ENCODE assay signal across 8 mouse cellular contexts in genomic region chr10:84903742-84904141, GRCm38 (mm10). TPM values are rescaled to one million over a fixed set of nuclear protein-coding genes. Genes with fewer than 3 reads are reported as not detected.
A peak's percentile ranks its signal among the peaks of the same experiment; 100 is the strongest.
DNase-seq lines count a peak whose midpoint lies in the region; ATAC-seq and TF ChIP-seq lines count a peak whose summit lies in the region.

No protein-coding gene starts in this region.

- no peaks in the 10 kb centered on the region for H3K36me3 ChIP-seq in kidney, postnatal 0 days (ENCODE audit: insufficient read depth, low read length)
- H3K36me3 ChIP-seq in embryonic facial prominence, embryonic 15.5 days, result no peaks in the 10 kb centered on the region
- no peaks in the 10 kb centered on the region for H3K36me3 ChIP-seq in midbrain, embryonic 16.5 days (ENCODE audit: control insufficient read depth, insufficient read depth, low read length)

- no peak overlapping the region for H3K27ac ChIP-seq in kidney, postnatal 0 days
- no peak overlapping the region for H3K27ac ChIP-seq in embryonic facial prominence, embryonic 15.5 days (replicated peaks)
- H3K27ac ChIP-seq in midbrain, embryonic 16.5 days (ENCODE audit: low read length), result peak overlapping the region; percentile 50

- ATAC-seq in kidney, postnatal 0 days (replicated peaks; ENCODE audit: low FRiP score, low read depth), result no peak
- no peak for ATAC-seq in embryonic facial prominence, embryonic 15.5 days (ENCODE audit: insufficient number of reproducible peaks, low FRiP score, low TSS enrichment, low read depth)
- ATAC-seq in midbrain, embryonic 16.5 days, result 0 out of 2 replicates have a peak, but pooled peaks have one; percentile 40

- H3K9me3 ChIP-seq in kidney, postnatal 0 days (replicated peaks; ENCODE audit: low read length), result no peaks in the 10 kb centered on the region
- H3K9me3 ChIP-seq in embryonic facial prominence, embryonic 15.5 days (replicated peaks), result no peaks in the 10 kb centered on the region
- no peaks in the 10 kb centered on the region for H3K9me3 ChIP-seq in midbrain, embryonic 16.5 days (replicated peaks; ENCODE audit: control insufficient read depth, low read length, poor library complexity, severe bottlenecking)

- H3K9ac ChIP-seq in kidney, postnatal 0 days (ENCODE audit: low read depth, low read length), result no peak overlapping the region
- H3K9ac ChIP-seq in embryonic facial prominence, embryonic 15.5 days, result no peak overlapping the region
- peak overlapping the region; percentile 16; the same call in 1 of the 2 replicates for H3K9ac ChIP-seq in midbrain, embryonic 16.5 days (ENCODE audit: low read depth, low read length)

- no peak overlapping the region for H3K4me3 ChIP-seq in kidney, postnatal 0 days (replicated peaks; ENCODE audit: low read depth, low read length)
- H3K4me3 ChIP-seq in embryonic facial prominence, embryonic 15.5 days (replicated peaks), result 0 out of 2 replicates have a peak overlapping the region, but pooled peaks have one; percentile 3
- H3K4me3 ChIP-seq in midbrain, embryonic 16.5 days (ENCODE audit: low read depth, low read length), result no peak overlapping the region

- peak overlapping the region; percentile 41 for H3K4me2 ChIP-seq in kidney, postnatal 0 days (ENCODE audit: low read length)
- peak overlapping the region; percentile 28 for H3K4me2 ChIP-seq in embryonic facial prominence, embryonic 15.5 days (replicated peaks)
- peak overlapping the region; percentile 25; the same call in 1 of the 2 replicates for H3K4me2 ChIP-seq in midbrain, embryonic 16.5 days (ENCODE audit: low read length)

- peaks cover 7% of the 10 kb centered on the region for H3K4me1 ChIP-seq in kidney, postnatal 0 days (replicated peaks; ENCODE audit: insufficient read depth, low read length)
- H3K4me1 ChIP-seq in embryonic facial prominence, embryonic 15.5 days, result peaks cover 12% of the 10 kb centered on the region
- peaks cover 13% of the 10 kb centered on the region for H3K4me1 ChIP-seq in midbrain, embryonic 16.5 days (ENCODE audit: control insufficient read depth, insufficient read depth, low read length)

- no peaks in the 10 kb centered on the region for H3K27me3 ChIP-seq in kidney, postnatal 0 days (ENCODE audit: insufficient read depth, low read length)
- no peaks in the 10 kb centered on the region for H3K27me3 ChIP-seq in embryonic facial prominence, embryonic 15.5 days
- H3K27me3 ChIP-seq in midbrain, embryonic 16.5 days (ENCODE audit: control insufficient read depth, insufficient read depth, low read depth, low read length), result no peaks in the 10 kb centered on the region

- DNase-seq in kidney, postnatal 0 days (ENCODE audit: low spot score), result peak; percentile 64
- no peak for DNase-seq in kidney, adult 11 months
- peak; percentile 29 for DNase-seq in adipocyte (ENCODE audit: low spot score)
- DNase-seq in layer of hippocampus, adult 18-20 months (ENCODE audit: low spot score in 2 of 2), result peak; percentile 53 to 55
- no peak for DNase-seq in spleen, postnatal 4 days (ENCODE audit: low spot score in 2 of 2)
- no peak for DNase-seq in cerebellum, adult 9-10 months

- WGBS in kidney, postnatal 0 days, result 6% methylated on average over 5 of the region's 5 CpGs
- WGBS in embryonic facial prominence, embryonic 15.5 days, result 10% methylated on average over 5 of the region's 5 CpGs
- 16% methylated on average over 5 of the region's 5 CpGs for WGBS in midbrain, embryonic 16.5 days

- no peak for TF ChIP-seq CTCF in kidney, postnatal 0 days (IDR thresholded peaks at IDR 0.05; ENCODE audit: low read depth)

RNA-seq across cellular contexts. Expression of gene Ric8b, which starts 13.7 kb away (rescaled TPM):
- 16.3 and 17.2 TPM in 2 replicates for polyA plus RNA-seq in kidney, postnatal 0 days (2015; fragmentation: Nextera tagmentation; extraction: Ambion mirVana)
- polyA plus RNA-seq in embryonic facial prominence, embryonic 15.5 days (2015; fragmentation: Nextera tagmentation; extraction: Ambion mirVana), result 21.0 and 21.3 TPM in 2 replicates
- 10 to 100 TPM; 44.9 to 45.8 TPM for total RNA-seq in layer of hippocampus, adult 18-20 months (2021)
- 49.3 and 51.0 TPM in 2 replicates for polyA plus RNA-seq in midbrain, embryonic 16.5 days (2015; fragmentation: Nextera tagmentation; extraction: Ambion mirVana)

Comparison
In these comparisons a context has a peak if more than half of its experiments do, and no peak if none do; other contexts are left out.
1. DNase-seq: peak in kidney, postnatal 0 days (single experiment), adipocyte (single experiment) and layer of hippocampus, adult 18-20 months (2 of 2); none in kidney, adult 11 months (single experiment), spleen, postnatal 4 days (0 of 2) and cerebellum, adult 9-10 months (single experiment).
2. Peak in every context shown above with its lines, with median percentiles within 50 percentile points of each other: H3K4me2 ChIP-seq.